Mouse (Mus musculus): ENCODE data around the gene Pa2g4. TPM values are rescaled to one million over a fixed set of nuclear protein-coding genes. Genes with fewer than 3 reads are reported as not detected.
A peak's percentile ranks its signal among the peaks of the same experiment; 100 is the strongest.

The Pa2g4 gene
- polyA plus RNA-seq, 1 experiment from 2014 or later = 149 TPM

- Histone ChIP-seq H3K27ac (replicated peaks) (peak within 1 kb of the TSS; percentile 39), H3K27me3 (peaks cover 13% of the 10 kb centered on the region; the same call in 1 of the 2 replicates), H3K9me3 (no peaks in the 10 kb centered on the region), H3K4me3 (peak within 1 kb of the TSS; percentile 85), H3K4me1 (peaks cover 23% of the 10 kb centered on the region), H3K4me2 (replicated peaks) (peak within 1 kb of the TSS; percentile 100), H3K9ac (replicated peaks) (peak within 1 kb of the TSS; percentile 63), H3K36me3 (no peaks in the 10 kb centered on the region)
- under 1% methylated on average over 37 of the region's 37 CpGs for WGBS
- peak; percentile 95 for ATAC-seq (replicated peaks)
Observed at GRCm38 (mm10) chr10:128525671-128526308, 40.0 kb downstream of the Pa2g4 start, which contains the start of gene Esyt1. Gene Esyt1, minus strand, starts transcription at chr10:128525871.

- ATAC-seq (replicated peaks) = peak; percentile 49
- peaks cover 23% of the 10 kb centered on the region for H3K4me1 ChIP-seq
- H3K27ac ChIP-seq (replicated peaks) = peak overlapping the region; percentile 39
- H3K36me3 ChIP-seq = no peaks in the 10 kb centered on the region
- WGBS = under 1% methylated on average over 58 of the region's 58 CpGs
- H3K9me3 ChIP-seq = no peaks in the 10 kb centered on the region
- peak overlapping the region; percentile 63 for H3K9ac ChIP-seq (replicated peaks)
- peaks cover 13% of the 10 kb centered on the region; the same call in 1 of the 2 replicates for H3K27me3 ChIP-seq
- peak overlapping the region; percentile 85 for H3K4me3 ChIP-seq
- peak overlapping the region; percentile 100 for H3K4me2 ChIP-seq (replicated peaks)
Observed at GRCm38 (mm10) chr10:128524732-128525662, 40.8 kb downstream of the Pa2g4 start.

- no peak overlapping the region for H3K27ac ChIP-seq (replicated peaks)
- H3K4me3 ChIP-seq = peak overlapping the region; percentile 85
- peak overlapping the region; percentile 63; the same call in 1 of the 2 replicates for H3K9ac ChIP-seq (replicated peaks)
- H3K4me2 ChIP-seq (replicated peaks) = peak overlapping the region; percentile 100
- ATAC-seq (replicated peaks) = no peak
- H3K27me3 ChIP-seq = peaks cover 13% of the 10 kb centered on the region; the same call in 1 of the 2 replicates
- no peaks in the 10 kb centered on the region for H3K36me3 ChIP-seq
- 9% methylated on average over 11 of the region's 11 CpGs for WGBS
- no peaks in the 10 kb centered on the region for H3K9me3 ChIP-seq
- H3K4me1 ChIP-seq = peaks cover 23% of the 10 kb centered on the region
Observed at GRCm38 (mm10) chr10:128524111-128524731, 41.6 kb downstream of the Pa2g4 start.

DNA sequence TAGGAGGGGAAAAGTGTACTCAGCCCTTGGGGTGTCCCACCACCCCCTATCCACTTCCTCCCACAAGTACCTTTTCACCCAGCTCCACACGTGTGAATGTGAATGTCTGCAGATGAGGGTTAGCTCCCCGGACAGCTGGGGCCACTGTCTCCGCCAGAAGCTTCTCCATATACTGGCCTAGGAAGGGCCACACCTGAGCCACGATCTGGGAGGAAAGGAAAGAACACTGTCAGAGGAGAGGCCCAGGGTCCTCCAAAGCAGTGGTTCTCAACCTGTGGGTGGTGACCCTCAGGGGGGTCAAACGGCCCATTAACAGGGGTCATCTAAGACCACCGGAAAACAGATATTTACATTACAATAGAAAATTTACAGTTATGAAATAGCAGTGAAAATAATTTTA, 43.4 kb downstream of the Pa2g4 start:
- H3K4me1 ChIP-seq = peaks cover 23% of the 10 kb centered on the region
- H3K36me3 ChIP-seq = no peaks in the 10 kb centered on the region
- H3K27ac ChIP-seq (replicated peaks) = no peak overlapping the region
- no peak overlapping the region for H3K9ac ChIP-seq (replicated peaks)
- ATAC-seq (replicated peaks) = no peak
- H3K9me3 ChIP-seq = no peaks in the 10 kb centered on the region
- no peak overlapping the region for H3K4me3 ChIP-seq
- peaks cover 19% of the 10 kb centered on the region; the same call in 1 of the 2 replicates for H3K27me3 ChIP-seq
- 77% methylated on average over 6 of the region's 6 CpGs for WGBS
- no peak overlapping the region for H3K4me2 ChIP-seq (replicated peaks)

- Histone ChIP-seq H3K4me3 (no peak overlapping the region), H3K9ac (replicated peaks) (no peak overlapping the region), H3K36me3 (no peaks in the 10 kb centered on the region), H3K4me2 (replicated peaks) (no peak overlapping the region), H3K4me1 (peaks cover 14% of the 10 kb centered on the region), H3K27ac (replicated peaks) (no peak overlapping the region), H3K9me3 (no peaks in the 10 kb centered on the region), H3K27me3 (peaks cover 25% of the 10 kb centered on the region; the same call in 1 of the 2 replicates)
- 86% methylated on average over 16 of the region's 16 CpGs for WGBS
- ATAC-seq (replicated peaks) = no peak
Observed at GRCm38 (mm10) chr10:128520591-128520990, 45.2 kb downstream of the Pa2g4 start.

DNA sequence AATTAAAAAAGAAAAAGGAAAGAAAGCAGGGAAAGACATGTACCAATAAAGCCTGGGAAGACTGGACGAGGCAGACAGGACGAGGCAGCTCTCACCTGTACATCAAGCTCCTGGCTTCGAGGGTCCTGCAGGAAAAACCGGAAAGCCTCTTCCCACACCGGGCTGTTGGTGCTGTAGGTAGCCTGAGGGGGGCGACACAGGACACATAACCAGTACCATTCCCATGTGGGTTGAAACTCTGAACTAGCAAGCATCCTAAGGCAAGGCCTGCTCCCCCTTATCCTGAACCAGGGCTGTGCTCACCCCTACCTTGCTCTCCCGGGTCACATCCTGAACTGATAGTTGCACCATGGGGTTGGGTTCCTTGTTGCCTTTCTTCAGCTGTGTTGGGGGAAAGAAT, 47.0 kb downstream of the Pa2g4 start:
- 69% methylated on average over 7 of the region's 7 CpGs for WGBS
- no peaks in the 10 kb centered on the region for H3K9me3 ChIP-seq
- ATAC-seq (replicated peaks) = no peak

DNA sequence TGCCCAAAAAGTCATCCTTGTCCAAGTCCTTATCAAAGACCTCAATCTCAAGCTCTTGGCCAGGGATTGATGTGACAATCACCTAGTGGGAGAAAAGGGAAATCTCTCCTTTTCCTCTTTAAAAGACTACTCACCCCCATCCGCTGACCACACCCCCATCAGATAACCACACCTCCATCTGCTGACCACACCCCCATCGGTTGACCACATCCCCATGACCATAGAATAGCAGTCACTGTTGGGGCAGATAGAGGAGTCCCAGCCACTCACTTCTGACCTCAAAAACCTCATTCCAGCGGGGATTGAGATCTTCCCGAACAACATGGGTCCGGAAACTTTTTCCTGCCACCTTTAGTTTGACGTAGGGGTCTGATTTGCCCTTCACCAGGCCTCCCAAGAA, 49.1 kb downstream of the Pa2g4 start:
- H3K9ac ChIP-seq (replicated peaks) = no peak overlapping the region
- no peaks in the 10 kb centered on the region for H3K36me3 ChIP-seq
- H3K27me3 ChIP-seq = peaks cover 16% of the 10 kb centered on the region; the same call in 1 of the 2 replicates
- H3K4me2 ChIP-seq (replicated peaks) = no peak overlapping the region
- H3K27ac ChIP-seq (replicated peaks) = no peak overlapping the region
- no peaks in the 10 kb centered on the region for H3K4me1 ChIP-seq
- WGBS = 30% methylated on average over 6 of the region's 6 CpGs
- no peak for ATAC-seq (replicated peaks)
- no peaks in the 10 kb centered on the region for H3K9me3 ChIP-seq
- H3K4me3 ChIP-seq = no peak overlapping the region

More for the DNA sequence above, 47.0 kb downstream of the Pa2g4 start:
- H3K4me3 ChIP-seq = no peak overlapping the region
- H3K36me3 ChIP-seq = no peaks in the 10 kb centered on the region
- no peak overlapping the region for H3K27ac ChIP-seq (replicated peaks)
- no peak overlapping the region for H3K4me2 ChIP-seq (replicated peaks)
- H3K9ac ChIP-seq (replicated peaks) = no peak overlapping the region
- H3K4me1 ChIP-seq = no peaks in the 10 kb centered on the region
- peaks cover 19% of the 10 kb centered on the region; the same call in 1 of the 2 replicates for H3K27me3 ChIP-seq

- Histone ChIP-seq H3K4me1 (no peaks in the 10 kb centered on the region), H3K9ac (replicated peaks) (no peak overlapping the region), H3K27me3 (peaks cover 16% of the 10 kb centered on the region; the same call in 1 of the 2 replicates), H3K27ac (replicated peaks) (no peak overlapping the region), H3K36me3 (no peaks in the 10 kb centered on the region), H3K4me3 (no peak overlapping the region), H3K4me2 (replicated peaks) (no peak overlapping the region), H3K9me3 (no peaks in the 10 kb centered on the region)
- 14% methylated on average over 20 of the region's 20 CpGs for WGBS
- no peak for ATAC-seq (replicated peaks)
Observed at GRCm38 (mm10) chr10:128516029-128516428, 49.8 kb downstream of the Pa2g4 start.

- no peak for ATAC-seq (replicated peaks)
- 84% methylated on average over 4 of the region's 4 CpGs for WGBS
- no peak overlapping the region for H3K27ac ChIP-seq (replicated peaks)
- no peak overlapping the region for H3K4me3 ChIP-seq
- peaks cover 16% of the 10 kb centered on the region; the same call in 1 of the 2 replicates for H3K27me3 ChIP-seq
- H3K4me1 ChIP-seq = no peaks in the 10 kb centered on the region
- H3K9ac ChIP-seq (replicated peaks) = no peak overlapping the region
- no peaks in the 10 kb centered on the region for H3K9me3 ChIP-seq
- H3K4me2 ChIP-seq (replicated peaks) = no peak overlapping the region
- no peaks in the 10 kb centered on the region for H3K36me3 ChIP-seq
Observed at GRCm38 (mm10) chr10:128515044-128515443, 50.7 kb downstream of the Pa2g4 start.

GRCm38 (mm10) chr10:128511761-128512160, 54.0 kb downstream of the Pa2g4 start:
- H3K27ac ChIP-seq (replicated peaks) = no peak overlapping the region
- H3K27me3 ChIP-seq = peaks cover 6% of the 10 kb centered on the region; the same call in 1 of the 2 replicates
- H3K9me3 ChIP-seq = no peaks in the 10 kb centered on the region
- H3K4me2 ChIP-seq (replicated peaks) = no peak overlapping the region
- H3K9ac ChIP-seq (replicated peaks) = no peak overlapping the region
- no peak for ATAC-seq (replicated peaks)
- H3K4me3 ChIP-seq = no peak overlapping the region
- no peaks in the 10 kb centered on the region for H3K4me1 ChIP-seq
- 85% methylated on average over 12 of the region's 12 CpGs for WGBS
- no peaks in the 10 kb centered on the region for H3K36me3 ChIP-seq

GRCm38 (mm10) chr10:128511189-128511588, 54.6 kb downstream of the Pa2g4 start:
- no peak overlapping the region for H3K4me2 ChIP-seq (replicated peaks)
- no peak for ATAC-seq (replicated peaks)
- H3K4me1 ChIP-seq = no peaks in the 10 kb centered on the region
- H3K27me3 ChIP-seq = peaks cover 3% of the 10 kb centered on the region; the same call in 1 of the 2 replicates
- WGBS = 89% methylated on average over 9 of the region's 9 CpGs
- H3K4me3 ChIP-seq = no peak overlapping the region
- no peaks in the 10 kb centered on the region for H3K9me3 ChIP-seq
- no peak overlapping the region for H3K27ac ChIP-seq (replicated peaks)
- no peaks in the 10 kb centered on the region for H3K36me3 ChIP-seq
- no peak overlapping the region for H3K9ac ChIP-seq (replicated peaks)
